Mouse (Mus musculus) bone marrow, adult 2 months (tissue): ENCODE results near the gene Wnt9b.

Source experiments
- CTCF ChIP-seq: fragments of 200-500 bp; IDR thresholded peaks from 2 replicates; pipeline ENCODE4 v1.5.1; 2011; ENCODE audit warnings: low read length, control low read depth; ENCODE audit not compliant: control insufficient read depth, insufficient read depth
- POLR2A ChIP-seq: fragments of 200-500 bp; IDR thresholded peaks from 2 replicates; pipeline ENCODE4 v1.6.1; 2011; ENCODE audit warnings: low read depth, mild to moderate bottlenecking, control low read depth, low read length, borderline replicate concordance; ENCODE audit not compliant: control insufficient read depth

- TF ChIP-seq CTCF, result no peak
- no peak for TF ChIP-seq POLR2A
Measured at GRCm38 (mm10) chr11:103774228-103774530, 24.6 kb upstream of the Wnt9b start.
